Mouse (Mus musculus) neural tube, embryonic 11.5 days (tissue): ENCODE data around the gene Zbtb7b. TPM values are rescaled to one million over a fixed set of nuclear protein-coding genes. Genes with fewer than 3 reads are reported as not detected.

Experiments
- ATAC-seq: fragments of 200-750 bp; cut with Nextera tagmentation; 2 replicates; pipeline ENCODE4 v1.8.0; 2017; ENCODE audit warnings: moderate number of reproducible peaks, mild to moderate bottlenecking, moderate TSS enrichment, moderate library complexity; ENCODE audit not compliant: insufficient read depth, low FRiP score, low TSS enrichment
- DNase-seq: peaks from one replicate; pipeline ENCODE4 v3.0.0-alpha.2; 2015; ENCODE audit warnings: low spot score
- H3K27ac ChIP-seq: fragments of 300-500 bp; sonication (generic); 2 replicates; pipeline ENCODE4 v1.5.1; 2014; ENCODE audit warnings: low read depth, mild to moderate bottlenecking, low read length
- H3K27me3 ChIP-seq: fragments of 300-500 bp; sonication (generic); 2 replicates; pipeline ENCODE4 v1.6.1; 2014; ENCODE audit warnings: mild to moderate bottlenecking, low read length, mixed read lengths; ENCODE audit not compliant: control insufficient read depth, insufficient read depth
- H3K36me3 ChIP-seq: fragments of 300-500 bp; sonication (generic); 2 replicates; pipeline ENCODE4 v1.6.1; 2014; ENCODE audit warnings: mild to moderate bottlenecking, low read length, moderate library complexity, mixed read lengths; ENCODE audit not compliant: control insufficient read depth, insufficient read depth
- H3K4me1 ChIP-seq: fragments of 300-500 bp; sonication (generic); 2 replicates; pipeline ENCODE4 v1.6.1; 2014; ENCODE audit warnings: low read length, mixed read lengths; ENCODE audit not compliant: control insufficient read depth, insufficient read depth
- H3K4me2 ChIP-seq: fragments of 300-500 bp; sonication (generic); 2 replicates; pipeline ENCODE4 v1.6.1; 2014; ENCODE audit warnings: low read depth, mild to moderate bottlenecking, moderate library complexity
- H3K4me3 ChIP-seq: fragments of 300-500 bp; sonication (generic); 2 replicates; pipeline ENCODE4 v1.5.1; 2014; ENCODE audit warnings: low read depth, low read length
- H3K9ac ChIP-seq: fragments of 300-500 bp; sonication (generic); 2 replicates; pipeline ENCODE4 v1.6.1; 2014; ENCODE audit warnings: mild to moderate bottlenecking, low read length
- H3K9me3 ChIP-seq: fragments of 300-500 bp; sonication (generic); 2 replicates; pipeline ENCODE4 v1.6.1; 2016; ENCODE audit warnings: low read length; ENCODE audit not compliant: control insufficient read depth
- WGBS: fragments of 180-500 bp; shearing (Covaris S2); extraction: QIAGEN DNeasy Blood & Tissue Kit; methylation state at CpG from one replicate; pipeline ENCODE4 v1.1.7; 2014; 5-methylcytosine and 5-hydroxymethylcytosine counted together
- polyA plus RNA-seq: library from polyadenylated mRNA; unstranded; fragments of >200 nt; fragmentation: Nextera tagmentation; extraction: Ambion mirVana; gene quantifications from 2 replicates; pipeline ENCODE4 v1.2.1, GENCODE M21; 2014

Zbtb7b gene
- polyA plus RNA-seq, result 0.25 and 0.54 TPM in 2 replicates

DNA sequence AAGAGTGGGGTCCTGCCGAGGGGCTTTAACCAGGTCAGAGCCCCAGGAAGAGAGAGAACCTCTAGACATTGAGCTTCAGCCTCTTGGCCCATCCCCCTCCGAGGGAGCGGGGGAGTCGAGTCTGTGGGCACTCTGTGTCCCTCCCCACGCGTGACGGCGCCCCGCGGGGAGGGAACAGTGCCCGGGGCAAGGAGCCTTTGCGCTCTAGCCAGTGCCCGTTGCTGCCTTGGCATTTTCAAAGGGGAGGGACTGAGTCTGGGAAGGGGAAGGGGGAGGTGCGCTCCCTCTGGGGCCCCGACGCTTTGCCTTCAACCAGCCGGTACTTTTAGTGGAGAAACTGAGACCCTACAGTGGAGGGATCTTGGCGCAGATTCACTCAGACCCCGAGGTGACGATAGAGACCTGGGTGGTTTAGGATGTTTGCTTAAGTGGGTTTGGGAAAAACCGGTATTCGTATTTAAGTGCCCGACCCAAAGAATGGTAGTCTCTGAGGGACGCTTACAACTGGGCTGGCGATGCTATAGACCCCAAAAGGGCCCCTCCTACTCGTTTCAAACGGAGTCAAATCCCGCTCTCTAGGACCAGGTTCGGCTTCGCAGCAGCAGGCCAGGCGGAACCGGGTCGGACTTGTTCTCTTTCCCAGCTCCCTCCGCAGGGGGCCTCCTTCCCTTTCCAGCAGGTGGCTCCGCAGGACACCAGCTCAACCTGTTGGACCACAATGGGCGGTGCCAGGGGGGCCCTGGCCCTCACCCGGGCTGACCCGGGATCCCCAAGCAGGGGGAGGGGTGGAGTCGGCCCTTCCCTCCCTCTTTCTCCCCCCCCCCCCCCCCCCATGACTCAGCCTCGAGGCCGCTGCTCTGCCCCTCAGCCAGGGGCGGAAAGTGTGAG is at the start of gene Zbtb7b:
Gene Zbtb7b, minus strand, starts transcription at position 771 of the 888 bp plus-strand sequence.
- under 1% methylated on average over 39 of the region's 42 CpGs for WGBS
- Histone ChIP-seq H3K27ac (peak within 1 kb of the TSS; percentile 5), H3K9me3 (no peaks in the 10 kb centered on the region), H3K27me3 (peaks cover 14% of the 10 kb centered on the region), H3K4me1 (peaks cover 37% of the 10 kb centered on the region), H3K9ac (peak within 1 kb of the TSS; percentile 63), H3K4me3 (peak within 1 kb of the TSS; percentile 51), H3K4me2 (peak within 1 kb of the TSS; percentile 99), H3K36me3 (no peaks in the 10 kb centered on the region)
- DNase-seq, result peak; percentile 57
- peak; percentile 46 for ATAC-seq

DNA sequence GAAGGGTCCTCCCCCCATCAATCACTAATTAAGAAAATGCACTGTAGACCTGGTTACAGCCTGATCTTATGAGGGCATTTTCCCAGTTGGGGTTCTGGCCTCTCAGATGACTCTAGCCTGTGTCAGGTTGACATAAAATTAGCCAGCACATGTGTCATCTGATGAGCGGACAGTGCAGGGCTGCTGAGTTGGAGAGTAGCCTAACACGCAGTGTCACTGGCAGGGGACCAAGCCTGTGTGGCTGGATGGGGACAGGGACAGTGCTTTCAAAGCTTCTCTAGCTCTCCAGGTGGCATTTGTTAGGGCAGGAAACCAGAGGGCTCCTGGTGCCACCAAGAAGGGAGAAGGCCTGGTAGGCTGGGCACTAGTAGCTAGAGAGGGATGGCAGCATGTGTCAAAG is 46.1 kb upstream of the Zbtb7b start:
- Histone ChIP-seq H3K36me3 (no peaks in the 10 kb centered on the region), H3K4me1 (peaks cover 6% of the 10 kb centered on the region), H3K4me2 (no peak overlapping the region), H3K27me3 (no peaks in the 10 kb centered on the region), H3K4me3 (no peak overlapping the region), H3K9ac (no peak overlapping the region), H3K9me3 (no peaks in the 10 kb centered on the region), H3K27ac (no peak overlapping the region)
- 89% methylated on average over 2 of the region's 2 CpGs for WGBS
- ATAC-seq (no peak), DNase-seq (no peak)

DNA sequence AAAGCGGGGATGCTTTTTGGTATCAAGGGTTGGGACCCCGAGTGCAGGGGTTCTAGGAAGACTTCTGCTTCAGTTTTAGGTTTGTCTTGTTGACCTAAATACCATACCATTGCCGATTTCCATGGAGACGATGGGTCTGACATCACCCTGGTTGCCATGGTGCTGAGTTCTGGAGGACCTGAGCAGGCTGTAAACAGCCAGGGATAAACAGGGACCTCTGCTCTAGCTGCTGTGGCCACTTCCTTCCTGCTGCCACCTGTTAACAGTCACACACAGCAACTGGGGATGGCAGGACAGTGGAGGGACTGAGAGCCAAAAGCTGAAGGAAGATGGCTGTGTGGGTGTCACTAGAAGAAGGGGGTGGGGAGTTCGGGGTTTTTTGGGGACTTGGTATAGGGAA is 42.7 kb upstream of the Zbtb7b start:
- no peak for ATAC-seq
- Histone ChIP-seq H3K4me2 (peak overlapping the region; percentile 39), H3K9me3 (no peaks in the 10 kb centered on the region), H3K4me1 (peaks cover 6% of the 10 kb centered on the region), H3K4me3 (peak overlapping the region; percentile 19; the same call in 1 of the 2 replicates), H3K9ac (peak overlapping the region; percentile 8; the same call in 1 of the 2 replicates), H3K27me3 (no peaks in the 10 kb centered on the region), H3K36me3 (peaks cover 7% of the 10 kb centered on the region; the same call in 1 of the 2 replicates), H3K27ac (no peak overlapping the region)
- no peak for DNase-seq
- WGBS, result 28% methylated on average over 5 of the region's 5 CpGs

DNA sequence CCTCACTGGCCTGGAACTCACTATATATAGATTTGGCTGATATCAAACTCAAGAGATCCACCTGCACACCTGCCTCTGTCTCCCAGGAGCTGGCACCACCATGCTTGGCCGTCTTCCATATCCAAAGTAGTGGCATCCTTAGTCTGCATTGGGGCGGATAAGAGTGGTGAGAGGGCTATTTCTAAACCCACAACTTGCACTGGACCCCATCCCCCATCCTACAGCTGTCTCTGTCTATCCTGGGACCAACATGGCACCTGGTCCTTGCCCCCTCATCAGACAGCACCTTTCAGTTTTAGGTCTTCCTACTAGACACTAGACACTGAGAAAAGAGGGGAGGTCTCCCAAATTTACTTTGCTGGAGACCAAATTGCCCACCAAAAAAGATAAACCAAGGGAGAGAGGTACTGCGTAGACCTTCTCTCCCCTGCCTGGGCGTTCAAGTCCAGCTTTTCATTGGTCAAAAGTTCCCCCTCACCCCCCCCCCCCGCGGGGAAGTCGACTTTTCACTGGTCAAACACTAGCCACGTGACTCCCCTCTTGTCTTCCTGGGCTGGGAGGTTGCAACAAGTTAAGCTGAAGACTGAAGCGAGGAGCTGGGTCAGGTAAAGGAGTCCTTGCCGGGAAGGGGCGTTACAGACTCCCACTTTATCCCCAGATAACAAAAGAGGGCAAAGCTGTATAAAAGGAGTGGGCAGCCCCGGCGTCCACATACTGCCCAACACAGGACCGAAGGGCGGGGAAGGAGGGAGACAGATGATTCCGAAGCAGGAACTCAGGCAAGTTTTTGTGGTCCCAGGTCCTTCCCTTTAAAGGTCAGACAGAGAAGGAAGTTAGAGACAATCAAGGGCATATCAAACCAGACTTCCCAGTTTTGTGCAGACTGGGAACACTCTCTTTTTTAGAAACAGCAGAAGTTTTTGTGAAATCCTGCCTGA is 41.9 kb upstream of the Zbtb7b start, which contains the start of gene Pbxip1:
Gene Pbxip1, plus strand, starts transcription at position 531 of the 938 bp plus-strand sequence.
- H3K4me1 ChIP-seq, result peaks cover 8% of the 10 kb centered on the region
- DNase-seq (peak; percentile 81), ATAC-seq (peak; percentile 73)
- WGBS, result 3% methylated on average over 16 of the region's 16 CpGs
- no peaks in the 10 kb centered on the region for H3K9me3 ChIP-seq
- peak within 1 kb of the TSS; percentile 8 for H3K9ac ChIP-seq
- no peak within 1 kb of the TSS for H3K27ac ChIP-seq
- peaks cover 7% of the 10 kb centered on the region; the same call in 1 of the 2 replicates for H3K36me3 ChIP-seq
- H3K4me3 ChIP-seq, result peak within 1 kb of the TSS; percentile 19
- no peaks in the 10 kb centered on the region for H3K27me3 ChIP-seq
- H3K4me2 ChIP-seq, result peak within 1 kb of the TSS; percentile 39

DNA sequence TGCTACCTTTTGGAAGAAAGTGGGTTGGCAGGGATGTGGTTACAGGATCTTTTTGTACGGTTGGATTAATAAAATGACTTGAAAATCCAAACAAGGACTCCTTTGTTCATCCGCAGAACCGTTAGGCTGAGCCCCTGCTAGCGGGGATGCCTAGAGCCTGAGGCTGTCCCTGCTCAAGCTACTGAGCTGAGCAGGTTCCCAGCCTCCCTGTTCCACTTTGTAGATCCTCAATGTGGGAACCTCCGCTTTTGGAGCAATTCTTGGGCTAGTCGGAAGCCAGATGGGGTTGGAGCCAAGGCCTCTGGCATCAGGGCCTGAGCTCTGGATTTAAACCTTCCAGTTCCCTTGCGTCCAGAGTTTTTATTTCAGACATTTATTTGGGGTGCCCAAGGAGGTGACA is 40.5 kb upstream of the Zbtb7b start:
- WGBS, result 78% methylated on average over 7 of the region's 7 CpGs
- ATAC-seq, result no peak
- peaks cover 17% of the 10 kb centered on the region for H3K4me1 ChIP-seq

DNA sequence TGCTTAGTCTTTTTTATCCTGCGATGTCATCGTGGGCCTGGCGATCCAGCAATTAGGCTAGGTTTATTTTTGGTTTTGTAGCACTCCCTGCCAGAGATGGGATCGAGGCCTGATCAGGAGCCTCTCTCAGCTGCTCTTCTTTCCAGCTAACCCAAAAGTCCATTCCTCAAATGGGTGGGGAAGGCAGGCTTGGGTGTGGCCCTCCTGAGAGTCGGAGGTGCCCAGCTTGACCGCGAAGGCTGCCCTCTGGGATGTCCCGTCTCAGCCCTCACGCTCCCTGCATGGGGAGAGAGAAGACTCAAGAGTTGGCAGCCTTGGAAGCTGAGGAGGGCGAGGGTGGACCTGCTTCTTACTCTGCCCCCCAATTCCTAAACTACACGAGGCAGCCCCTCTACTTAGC is 40.0 kb upstream of the Zbtb7b start:
- no peak overlapping the region for H3K4me2 ChIP-seq
- peaks cover 17% of the 10 kb centered on the region for H3K4me1 ChIP-seq
- 85% methylated on average over 11 of the region's 11 CpGs for WGBS
- H3K9me3 ChIP-seq, result no peaks in the 10 kb centered on the region
- no peak for DNase-seq
- ATAC-seq, result no peak
- H3K27me3 ChIP-seq, result no peaks in the 10 kb centered on the region
- no peak overlapping the region for H3K9ac ChIP-seq
- H3K36me3 ChIP-seq, result peaks cover 7% of the 10 kb centered on the region; the same call in 1 of the 2 replicates
- H3K4me3 ChIP-seq, result no peak overlapping the region
- no peak overlapping the region for H3K27ac ChIP-seq

More for the DNA sequence above, 40.5 kb upstream of the Zbtb7b start:
- Histone ChIP-seq H3K27me3 (no peaks in the 10 kb centered on the region), H3K36me3 (peaks cover 7% of the 10 kb centered on the region; the same call in 1 of the 2 replicates), H3K27ac (no peak overlapping the region), H3K9me3 (no peaks in the 10 kb centered on the region), H3K9ac (no peak overlapping the region), H3K4me3 (no peak overlapping the region), H3K4me2 (no peak overlapping the region)
- no peak for DNase-seq

DNA sequence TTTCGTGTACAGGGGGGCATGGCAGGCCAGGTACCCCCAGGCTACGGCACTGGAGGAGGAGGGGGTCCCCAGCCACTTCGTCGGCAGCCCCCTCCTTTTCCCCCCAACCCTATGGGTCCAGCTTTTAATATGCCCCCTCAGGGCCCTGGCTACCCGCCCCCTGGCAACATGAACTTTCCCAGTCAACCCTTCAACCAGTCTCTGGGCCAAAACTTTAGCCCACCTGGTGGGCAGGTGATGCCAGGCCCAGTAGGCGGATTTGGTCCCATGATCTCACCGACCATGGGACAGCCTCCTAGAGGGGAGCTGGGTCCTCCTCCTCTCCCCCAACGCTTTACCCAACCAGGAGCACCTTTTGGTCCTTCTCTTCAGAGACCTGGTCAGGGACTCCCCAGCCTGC is 38.0 kb upstream of the Zbtb7b start:
- peaks cover 17% of the 10 kb centered on the region for H3K4me1 ChIP-seq
- no peak overlapping the region for H3K9ac ChIP-seq
- no peaks in the 10 kb centered on the region for H3K9me3 ChIP-seq
- H3K27ac ChIP-seq, result no peak overlapping the region
- H3K36me3 ChIP-seq, result peaks cover 7% of the 10 kb centered on the region; the same call in 1 of the 2 replicates
- WGBS, result 97% methylated on average over 8 of the region's 8 CpGs
- no peak overlapping the region for H3K4me2 ChIP-seq
- ATAC-seq, result no peak
- DNase-seq, result no peak
- H3K4me3 ChIP-seq, result no peak overlapping the region
- H3K27me3 ChIP-seq, result no peaks in the 10 kb centered on the region
